Mouse (Mus musculus): ENCODE data around the gene Copz1. TPM values are rescaled to one million over a fixed set of nuclear protein-coding genes. Genes with fewer than 3 reads are reported as not detected.
"Not testable (repeated sequence)": the region's sequence is repeated elsewhere in the genome, so short reads cannot be mapped to it uniquely, and the experiment has no call there.

Gene Copz1
- polyA plus RNA-seq, 1 experiment: 191 TPM

- Histone ChIP-seq H3K79me3 (ENCODE audit: low read depth) (no peaks in the 10 kb centered on the region), H3K79me2 (ENCODE audit: control insufficient read depth, insufficient read depth) (no peaks in the 10 kb centered on the region), H3K27me3 (ENCODE audit: control insufficient read depth, insufficient read depth, insufficient read length) (no peaks in the 10 kb centered on the region), H3ac (ENCODE audit: control insufficient read depth, insufficient read length, low read depth) (no peak within 1 kb of the TSS), H3K36me3 (ENCODE audit: control insufficient read depth, insufficient read depth) (no peaks in the 10 kb centered on the region), H3K4me3 (ENCODE audit: insufficient read depth, poor library complexity, severe bottlenecking) (no peak within 1 kb of the TSS)
- TF ChIP-seq CEBPB (IDR thresholded peaks at IDR 0.05; ENCODE audit: low read depth) (peak; percentile 96), MYOG (IDR thresholded peaks at IDR 0.05; ENCODE audit: control insufficient read depth, extremely low read depth, insufficient read length) (no peak)
These were observed 14.5 kb upstream of the Copz1 start, which contains the start of gene Nfe2 for GRCm38 (mm10) chr15:103257790-103258728. Nfe2 (minus strand) TSS chr15:103258403.

DNA sequence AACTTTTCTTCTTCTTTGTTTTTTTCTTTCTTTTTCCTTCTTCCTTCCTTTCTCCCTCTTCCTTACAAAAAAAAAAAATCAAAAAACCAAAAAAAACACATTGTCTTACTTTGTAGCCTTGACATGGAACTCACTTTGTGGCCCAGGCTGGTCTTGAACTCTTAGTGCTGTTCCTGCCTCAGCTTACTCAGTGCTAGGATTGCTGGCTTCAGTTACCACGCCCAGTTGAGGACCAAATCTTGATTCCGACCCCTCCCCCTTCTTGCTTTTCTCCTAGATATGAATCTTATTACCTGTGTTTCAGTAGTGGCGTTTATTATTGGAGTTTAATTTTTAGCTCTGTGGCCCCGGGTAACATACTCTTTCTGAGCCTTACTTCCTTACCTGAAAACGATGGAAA is 13.4 kb upstream of the Copz1 start:
- Histone ChIP-seq H3ac (ENCODE audit: control insufficient read depth, insufficient read length, low read depth) (no peak overlapping the region), H3K4me3 (ENCODE audit: insufficient read depth, poor library complexity, severe bottlenecking) (no peak overlapping the region), H3K36me3 (ENCODE audit: control insufficient read depth, insufficient read depth) (no peaks in the 10 kb centered on the region), H3K79me2 (ENCODE audit: control insufficient read depth, insufficient read depth) (no peaks in the 10 kb centered on the region), H3K79me3 (ENCODE audit: low read depth) (no peaks in the 10 kb centered on the region), H3K27me3 (ENCODE audit: control insufficient read depth, insufficient read depth, insufficient read length) (no peaks in the 10 kb centered on the region)
- TF ChIP-seq CTCF (IDR thresholded peaks at IDR 0.05; ENCODE audit: control insufficient read depth, insufficient read depth, insufficient read length) (no peak), CEBPB (IDR thresholded peaks at IDR 0.05; ENCODE audit: low read depth) (no peak), FOSL1 (IDR thresholded peaks at IDR 0.05; ENCODE audit: insufficient read depth, low read length, poor library complexity, severe bottlenecking) (no peak), MYOG (IDR thresholded peaks at IDR 0.05; ENCODE audit: control insufficient read depth, extremely low read depth, insufficient read length) (no peak), USF1 (IDR thresholded peaks at IDR 0.05; ENCODE audit: low read depth) (no peak), MAX (IDR thresholded peaks at IDR 0.05) (no peak), MYOD1 (IDR thresholded peaks at IDR 0.05; ENCODE audit: control insufficient read depth, insufficient read length, low read depth) (no peak)

GRCm38 (mm10) chr15:103259989-103260388 is 12.5 kb upstream of the Copz1 start:
- TF ChIP-seq USF1 (IDR thresholded peaks at IDR 0.05; ENCODE audit: low read depth) (no peak), CTCF (IDR thresholded peaks at IDR 0.05; ENCODE audit: control insufficient read depth, insufficient read depth, insufficient read length) (no peak), FOSL1 (IDR thresholded peaks at IDR 0.05; ENCODE audit: insufficient read depth, low read length, poor library complexity, severe bottlenecking) (no peak), MYOG (IDR thresholded peaks at IDR 0.05; ENCODE audit: control insufficient read depth, extremely low read depth, insufficient read length) (no peak), MAX (IDR thresholded peaks at IDR 0.05) (no peak), CEBPB (IDR thresholded peaks at IDR 0.05; ENCODE audit: low read depth) (no peak), MYOD1 (IDR thresholded peaks at IDR 0.05; ENCODE audit: control insufficient read depth, insufficient read length, low read depth) (no peak)
- H3K79me2 ChIP-seq (ENCODE audit: control insufficient read depth, insufficient read depth): no peaks in the 10 kb centered on the region
- H3ac ChIP-seq (ENCODE audit: control insufficient read depth, insufficient read length, low read depth): no peak overlapping the region
- H3K27me3 ChIP-seq (ENCODE audit: control insufficient read depth, insufficient read depth, insufficient read length): no peaks in the 10 kb centered on the region
- H3K79me3 ChIP-seq (ENCODE audit: low read depth): no peaks in the 10 kb centered on the region
- no peaks in the 10 kb centered on the region for H3K36me3 ChIP-seq (ENCODE audit: control insufficient read depth, insufficient read depth)
- H3K4me3 ChIP-seq (ENCODE audit: insufficient read depth, poor library complexity, severe bottlenecking): no peak overlapping the region

DNA sequence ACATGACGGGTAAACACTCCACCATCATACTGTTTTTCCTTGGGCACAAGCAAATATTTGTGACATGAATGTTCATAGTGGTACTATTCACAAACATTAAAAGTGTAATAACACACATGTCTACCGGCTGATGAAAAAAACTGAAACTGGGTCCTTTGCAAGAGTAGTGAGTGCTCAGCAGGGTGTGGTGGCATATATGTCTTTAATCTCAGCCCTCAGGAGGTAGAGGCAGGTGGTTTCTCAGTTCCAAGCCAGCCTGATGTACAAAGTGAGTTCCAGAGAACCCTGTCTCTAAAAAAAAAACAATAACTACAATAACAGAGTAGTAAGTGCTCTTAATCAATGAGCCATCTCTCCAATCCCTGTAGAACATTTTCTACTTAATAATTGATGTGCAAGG is 7.7 kb upstream of the Copz1 start:
- no peak overlapping the region for H3K4me3 ChIP-seq (ENCODE audit: insufficient read depth, poor library complexity, severe bottlenecking)
- H3K36me3 ChIP-seq (ENCODE audit: control insufficient read depth, insufficient read depth): no peaks in the 10 kb centered on the region
- H3K79me3 ChIP-seq (ENCODE audit: low read depth): no peaks in the 10 kb centered on the region
- no peaks in the 10 kb centered on the region for H3K27me3 ChIP-seq (ENCODE audit: control insufficient read depth, insufficient read depth, insufficient read length)
- TF ChIP-seq USF1 (IDR thresholded peaks at IDR 0.05; ENCODE audit: low read depth): no peak
- TF ChIP-seq MAX (IDR thresholded peaks at IDR 0.05): no peak
- TF ChIP-seq CEBPB (IDR thresholded peaks at IDR 0.05; ENCODE audit: low read depth): no peak
- no peak for TF ChIP-seq MYOD1 (IDR thresholded peaks at IDR 0.05; ENCODE audit: control insufficient read depth, insufficient read length, low read depth)
- TF ChIP-seq CTCF (IDR thresholded peaks at IDR 0.05; ENCODE audit: control insufficient read depth, insufficient read depth, insufficient read length): no peak
- TF ChIP-seq MYOG (IDR thresholded peaks at IDR 0.05; ENCODE audit: control insufficient read depth, extremely low read depth, insufficient read length): no peak
- TF ChIP-seq FOSL1 (IDR thresholded peaks at IDR 0.05; ENCODE audit: insufficient read depth, low read length, poor library complexity, severe bottlenecking): no peak
- no peak overlapping the region for H3ac ChIP-seq (ENCODE audit: control insufficient read depth, insufficient read length, low read depth)
- no peaks in the 10 kb centered on the region for H3K79me2 ChIP-seq (ENCODE audit: control insufficient read depth, insufficient read depth)

GRCm38 (mm10) chr15:103268903-103269302 is 3.6 kb upstream of the Copz1 start:
- Histone ChIP-seq H3K79me3 (ENCODE audit: low read depth) (peaks cover 10% of the 10 kb centered on the region), H3K4me3 (ENCODE audit: insufficient read depth, poor library complexity, severe bottlenecking) (no peak overlapping the region), H3ac (ENCODE audit: control insufficient read depth, insufficient read length, low read depth) (no peak overlapping the region), H3K79me2 (ENCODE audit: control insufficient read depth, insufficient read depth) (peaks cover 12% of the 10 kb centered on the region), H3K27me3 (ENCODE audit: control insufficient read depth, insufficient read depth, insufficient read length) (no peaks in the 10 kb centered on the region), H3K36me3 (ENCODE audit: control insufficient read depth, insufficient read depth) (no peaks in the 10 kb centered on the region)
- TF ChIP-seq MAX (IDR thresholded peaks at IDR 0.05) (no peak), MYOD1 (IDR thresholded peaks at IDR 0.05; ENCODE audit: control insufficient read depth, insufficient read length, low read depth) (no peak), CEBPB (IDR thresholded peaks at IDR 0.05; ENCODE audit: low read depth) (no peak), CTCF (IDR thresholded peaks at IDR 0.05; ENCODE audit: control insufficient read depth, insufficient read depth, insufficient read length) (no peak), MYOG (IDR thresholded peaks at IDR 0.05; ENCODE audit: control insufficient read depth, extremely low read depth, insufficient read length) (no peak), FOSL1 (IDR thresholded peaks at IDR 0.05; ENCODE audit: insufficient read depth, low read length, poor library complexity, severe bottlenecking) (no peak), USF1 (IDR thresholded peaks at IDR 0.05; ENCODE audit: low read depth) (no peak)

DNA sequence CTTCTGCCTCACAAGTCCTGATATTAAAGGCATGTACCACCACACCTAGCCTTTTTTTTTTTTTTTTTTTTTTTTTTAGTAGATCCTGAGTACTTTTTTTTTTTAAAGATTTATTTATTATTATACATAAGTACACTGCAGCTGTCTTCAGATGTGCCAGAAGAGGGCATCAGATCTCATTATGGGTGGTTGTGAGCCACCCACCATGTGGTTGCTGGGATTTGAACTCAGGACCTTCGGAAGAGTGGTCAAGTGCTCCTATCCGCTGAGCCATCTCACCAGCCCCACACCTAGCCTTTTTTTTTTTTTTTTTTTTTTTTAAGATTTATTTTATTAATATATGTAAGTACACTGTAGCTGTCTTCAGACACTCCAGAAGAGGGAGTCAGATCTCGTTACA is 3.4 kb downstream of the Copz1 start:
- H3K27me3 ChIP-seq (ENCODE audit: control insufficient read depth, insufficient read depth, insufficient read length); H3K36me3 ChIP-seq (ENCODE audit: control insufficient read depth, insufficient read depth); H3ac ChIP-seq (ENCODE audit: control insufficient read depth, insufficient read length, low read depth); H3K4me3 ChIP-seq (ENCODE audit: insufficient read depth, poor library complexity, severe bottlenecking): not testable (repeated sequence)
- H3K79me3 ChIP-seq (ENCODE audit: low read depth): peaks cover 53% of the 10 kb centered on the region
- H3K79me2 ChIP-seq (ENCODE audit: control insufficient read depth, insufficient read depth): peaks cover 79% of the 10 kb centered on the region

All from C2C12 (cell line).